Comparison of ENCODE assay signal across 10 mouse cellular contexts in the genomic region with DNA sequence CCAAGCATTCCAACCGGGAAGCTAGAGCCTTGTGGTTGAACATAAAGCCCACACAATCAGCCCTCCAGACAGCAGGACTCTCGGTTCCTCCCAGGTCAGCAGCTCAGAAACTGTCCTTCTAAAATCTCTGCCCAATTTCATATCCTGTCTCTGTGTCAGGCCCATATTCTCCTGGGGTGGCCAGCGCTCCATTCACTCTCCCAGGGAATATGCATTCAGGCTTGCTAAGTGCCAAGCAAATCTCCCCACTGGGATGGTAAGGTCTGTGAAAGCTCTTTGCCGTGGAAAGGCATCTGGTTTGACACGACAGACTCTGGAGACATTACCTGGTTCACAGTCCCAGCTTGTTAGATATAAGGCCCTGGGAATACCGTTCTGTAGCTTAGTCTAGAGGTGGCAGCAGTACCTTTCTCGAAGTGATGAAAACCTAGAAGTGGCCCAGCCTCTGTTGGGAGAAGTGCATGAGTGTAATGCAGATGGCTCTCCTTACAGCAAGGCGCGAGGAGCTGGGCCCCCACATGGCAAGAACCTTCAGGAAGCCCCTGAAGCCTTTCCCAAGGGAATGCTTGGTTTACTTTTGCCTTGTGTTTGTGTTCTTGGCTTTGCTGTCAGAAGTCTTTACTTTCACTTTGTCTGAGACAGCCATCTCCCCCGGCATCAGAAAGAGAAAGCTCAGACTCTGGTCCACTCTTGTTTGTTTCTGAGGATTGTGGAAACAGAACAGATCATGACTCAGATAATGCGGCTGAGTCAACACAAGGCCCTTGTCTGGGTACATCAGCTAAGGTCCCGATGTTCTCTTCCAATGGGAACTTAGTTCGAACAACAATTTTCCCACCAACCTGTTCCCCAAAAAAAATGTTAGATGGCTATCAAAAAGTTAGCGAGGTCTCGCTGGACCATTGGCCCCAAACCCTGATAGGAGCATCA. TPM values are rescaled to one million over a fixed set of nuclear protein-coding genes. Genes with fewer than 3 reads are reported as not detected.
DNase-seq lines count a peak whose midpoint lies in the region; ATAC-seq and TF ChIP-seq lines count a peak whose summit lies in the region.
"Had no signal": no experiment of that assay in that cellular context is flagged by ENCODE, and none has a peak within 500 bp of the region (broad histone marks: within the 10 kb centered on the region; RNA-seq: fewer than 3 reads in every experiment).

No protein-coding gene starts in this region.

- WGBS in kidney, embryonic 15.5 days: 78% methylated on average over 15 of the region's 15 CpGs
- WGBS in cerebellum, adult 2 months: 54% methylated on average over 15 of the region's 15 CpGs
- WGBS in hindbrain, embryonic 12.5 days: 84% methylated on average over 15 of the region's 15 CpGs
- whole genome bisulfite sequencing in forebrain, embryonic 11.5 days: 87% methylated on average over 15 of the region's 15 CpGs

- H3K9me3 ChIP-seq in kidney, embryonic 15.5 days (replicated peaks): no peaks in the 10 kb centered on the region
- no peaks in the 10 kb centered on the region for H3K9me3 ChIP-seq in megakaryocyte, embryonic 14.5 days
- H3K9me3 ChIP-seq in hindbrain, embryonic 12.5 days (replicated peaks): no peaks in the 10 kb centered on the region
- H3K9me3 ChIP-seq in forebrain, embryonic 11.5 days (ENCODE audit: control insufficient read depth, low read length): no peaks in the 10 kb centered on the region
- H3K9me3 ChIP-seq: embryonic facial prominence, embryonic 13.5 days had no signal

- peaks cover 29% of the 10 kb centered on the region for H3K4me1 ChIP-seq in kidney, embryonic 15.5 days
- H3K4me1 ChIP-seq in cerebellum, adult 2 months (ENCODE audit: control insufficient read depth, insufficient read depth, low read length): peaks cover 26% of the 10 kb centered on the region
- H3K4me1 ChIP-seq in megakaryocyte, embryonic 14.5 days: peaks cover 72% of the 10 kb centered on the region
- H3K4me1 ChIP-seq in hindbrain, embryonic 12.5 days: no peaks in the 10 kb centered on the region
- no peaks in the 10 kb centered on the region for H3K4me1 ChIP-seq in forebrain, embryonic 11.5 days (replicated peaks; ENCODE audit: control insufficient read depth, insufficient read depth, low read length)
- H3K4me1 ChIP-seq: embryonic facial prominence, embryonic 13.5 days had no signal

- DNase-seq in kidney, postnatal 25 days: no peak
- DNase-seq in MN1 (ENCODE audit: low spot score): peak; percentile 39
- peak in 1 of 2 experiments; percentile 45 for DNase-seq in cerebellum, adult 2 months
- DNase-seq in forebrain, embryonic 11.5 days (ENCODE audit: low spot score): no peak
- DNase-seq: thymus, postnatal 36 days had no signal

- H3K36me3 ChIP-seq in kidney, embryonic 15.5 days: no peaks in the 10 kb centered on the region
- H3K36me3 ChIP-seq in megakaryocyte, embryonic 14.5 days (replicated peaks; ENCODE audit: low read length): no peaks in the 10 kb centered on the region
- H3K36me3 ChIP-seq in hindbrain, embryonic 12.5 days: no peaks in the 10 kb centered on the region
- no peaks in the 10 kb centered on the region for H3K36me3 ChIP-seq in forebrain, embryonic 11.5 days (ENCODE audit: control insufficient read depth, insufficient read depth, low read length)
- H3K36me3 ChIP-seq: embryonic facial prominence, embryonic 13.5 days had no signal

- no peaks in the 10 kb centered on the region for H3K27me3 ChIP-seq in kidney, embryonic 15.5 days
- no peaks in the 10 kb centered on the region for H3K27me3 ChIP-seq in cerebellum, adult 2 months (ENCODE audit: control insufficient read depth, insufficient read depth, low read length)
- no peaks in the 10 kb centered on the region for H3K27me3 ChIP-seq in megakaryocyte, embryonic 14.5 days (replicated peaks)
- H3K27me3 ChIP-seq in hindbrain, embryonic 12.5 days: no peaks in the 10 kb centered on the region
- no peaks in the 10 kb centered on the region for H3K27me3 ChIP-seq in forebrain, embryonic 11.5 days (ENCODE audit: control insufficient read depth, insufficient read depth, low read length)
- H3K27me3 ChIP-seq: embryonic facial prominence, embryonic 13.5 days had no signal

- TF ChIP-seq POLR2A in cerebellum, adult 2 months (IDR thresholded peaks at IDR 0.05; ENCODE audit: borderline replicate concordance, insufficient read depth, low read length): no peak

- H3K27ac ChIP-seq in kidney, embryonic 15.5 days: peak overlapping the region; percentile 85
- H3K27ac ChIP-seq in cerebellum, adult 2 months (ENCODE audit: insufficient read depth, low read length): peak overlapping the region; percentile 52
- H3K27ac ChIP-seq in hindbrain, embryonic 12.5 days: no peak overlapping the region
- H3K27ac ChIP-seq in forebrain, embryonic 11.5 days (ENCODE audit: low read depth, low read length): no peak overlapping the region
- H3K27ac ChIP-seq: embryonic facial prominence, embryonic 13.5 days had no signal

- no peak overlapping the region for H3K9ac ChIP-seq in kidney, embryonic 15.5 days
- H3K9ac ChIP-seq in hindbrain, embryonic 12.5 days: no peak overlapping the region
- H3K9ac ChIP-seq in forebrain, embryonic 11.5 days (ENCODE audit: low read length): no peak overlapping the region
- H3K9ac ChIP-seq: embryonic facial prominence, embryonic 13.5 days had no signal

- no peak for ATAC-seq in kidney, embryonic 15.5 days (replicated peaks; ENCODE audit: low FRiP score)
- no peak for ATAC-seq in hindbrain, embryonic 12.5 days (ENCODE audit: low FRiP score)
- ATAC-seq in forebrain, embryonic 11.5 days (replicated peaks; ENCODE audit: low FRiP score): no peak
- ATAC-seq: forebrain, embryonic 14.5 days had no signal

- TF ChIP-seq CTCF in cerebellum, adult 2 months (IDR thresholded peaks at IDR 0.05; ENCODE audit: borderline replicate concordance, insufficient read depth, low read depth, low read length): no peak

- no peak overlapping the region for H3K4me3 ChIP-seq in kidney, embryonic 15.5 days (replicated peaks)
- no peak overlapping the region for H3K4me3 ChIP-seq in cerebellum, adult 2 months (replicated peaks; ENCODE audit: insufficient read depth, low read depth, low read length)
- peak overlapping the region; percentile 76 for H3K4me3 ChIP-seq in megakaryocyte, embryonic 14.5 days (replicated peaks)
- H3K4me3 ChIP-seq in hindbrain, embryonic 12.5 days: no peak overlapping the region
- no peak overlapping the region for H3K4me3 ChIP-seq in forebrain, embryonic 11.5 days (ENCODE audit: low read depth, low read length)
- H3K4me3 ChIP-seq: embryonic facial prominence, embryonic 13.5 days had no signal

- no peak overlapping the region for H3K4me2 ChIP-seq in kidney, embryonic 15.5 days
- H3K4me2 ChIP-seq in hindbrain, embryonic 12.5 days (replicated peaks): no peak overlapping the region
- H3K4me2 ChIP-seq in forebrain, embryonic 11.5 days (ENCODE audit: low read depth, low read length, severe bottlenecking): no peak overlapping the region
- H3K4me2 ChIP-seq: embryonic facial prominence, embryonic 13.5 days had no signal

RNA-seq across cellular contexts. Expression of gene Gclm, which starts 36.8 kb away (rescaled TPM):
- polyA plus RNA-seq in kidney, embryonic 15.5 days (2015; fragmentation: Nextera tagmentation; extraction: Ambion mirVana): 91.8 and 102 TPM in 2 replicates
- 75.4 and 78.6 TPM in 2 replicates for polyA plus RNA-seq in cerebellum, adult 2 months (2012; rRNA removed)
- polyA plus RNA-seq in megakaryocyte, embryonic 14.5 days (2012; ENCODE audit: insufficient read depth, low replicate concordance): 799 and 1,910 TPM in 2 replicates
- polyA plus RNA-seq in hindbrain, embryonic 12.5 days (2016; fragmentation: Nextera tagmentation; extraction: Ambion mirVana): 72.4 and 72.9 TPM in 2 replicates
- polyA plus RNA-seq in forebrain, embryonic 11.5 days (2014; fragmentation: Nextera tagmentation; extraction: Ambion mirVana): 64.6 and 72.1 TPM in 2 replicates

Comparison
In these comparisons a context has a peak if more than half of its experiments do, and no peak if none do; other contexts are left out.
1. H3K27ac ChIP-seq: peak in kidney, embryonic 15.5 days (single experiment) and cerebellum, adult 2 months (single experiment); none in hindbrain, embryonic 12.5 days (single experiment) and forebrain, embryonic 11.5 days (single experiment).